Mouse (Mus musculus) lung, postnatal 0 days (tissue): ENCODE measurements at regions not wholly inside any gene's neighbourhood (a gene's known extent, or its start where the extent isn't known, plus 50 kb on each side); places are given as distances from the start of the nearest gene placed in this dataset.

Experiments used
- CTCF ChIP-seq: IDR thresholded peaks from 2 replicates; pipeline ENCODE4 v1.5.1; 2016; ENCODE audit warnings: antibody characterized with exemption, mild to moderate bottlenecking
- EP300 ChIP-seq: IDR thresholded peaks from 2 replicates; pipeline ENCODE4 v1.6.1; 2016; ENCODE audit warnings: antibody characterized with exemption, mild to moderate bottlenecking, control low read depth

DNA sequence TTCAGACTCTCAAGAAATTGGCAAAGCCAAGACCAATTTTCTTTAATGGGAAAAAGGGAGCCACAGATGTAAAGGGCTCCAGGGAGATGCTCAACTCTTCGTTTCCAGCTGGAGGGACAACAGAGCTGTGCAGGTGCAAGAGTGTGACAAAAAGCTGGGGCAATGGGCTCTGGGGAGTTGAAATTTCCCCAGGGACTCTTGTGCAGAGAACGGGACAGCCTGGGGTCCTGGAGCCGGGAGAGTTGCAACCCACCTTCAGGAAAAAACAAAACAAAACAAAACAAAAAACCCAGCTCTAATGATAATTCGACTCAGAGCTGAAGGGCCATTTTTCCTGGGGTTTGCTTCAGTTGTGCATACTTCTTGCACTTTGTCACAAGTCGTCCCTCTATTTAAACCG lies 57.0 kb upstream of the Enpp6 start:
- TF ChIP-seq CTCF = no peak
- TF ChIP-seq EP300 = no peak
